Mouse (Mus musculus) brain, embryonic 18.5 days (tissue): ENCODE measurements around the gene Pgrmc2.

ENCODE experiments used
- DNase-seq: peaks from one replicate; pipeline ENCODE4 v3.0.0-alpha.2; 2012; ENCODE audit warnings: low read depth, low spot score

Gene Pgrmc2

DNA sequence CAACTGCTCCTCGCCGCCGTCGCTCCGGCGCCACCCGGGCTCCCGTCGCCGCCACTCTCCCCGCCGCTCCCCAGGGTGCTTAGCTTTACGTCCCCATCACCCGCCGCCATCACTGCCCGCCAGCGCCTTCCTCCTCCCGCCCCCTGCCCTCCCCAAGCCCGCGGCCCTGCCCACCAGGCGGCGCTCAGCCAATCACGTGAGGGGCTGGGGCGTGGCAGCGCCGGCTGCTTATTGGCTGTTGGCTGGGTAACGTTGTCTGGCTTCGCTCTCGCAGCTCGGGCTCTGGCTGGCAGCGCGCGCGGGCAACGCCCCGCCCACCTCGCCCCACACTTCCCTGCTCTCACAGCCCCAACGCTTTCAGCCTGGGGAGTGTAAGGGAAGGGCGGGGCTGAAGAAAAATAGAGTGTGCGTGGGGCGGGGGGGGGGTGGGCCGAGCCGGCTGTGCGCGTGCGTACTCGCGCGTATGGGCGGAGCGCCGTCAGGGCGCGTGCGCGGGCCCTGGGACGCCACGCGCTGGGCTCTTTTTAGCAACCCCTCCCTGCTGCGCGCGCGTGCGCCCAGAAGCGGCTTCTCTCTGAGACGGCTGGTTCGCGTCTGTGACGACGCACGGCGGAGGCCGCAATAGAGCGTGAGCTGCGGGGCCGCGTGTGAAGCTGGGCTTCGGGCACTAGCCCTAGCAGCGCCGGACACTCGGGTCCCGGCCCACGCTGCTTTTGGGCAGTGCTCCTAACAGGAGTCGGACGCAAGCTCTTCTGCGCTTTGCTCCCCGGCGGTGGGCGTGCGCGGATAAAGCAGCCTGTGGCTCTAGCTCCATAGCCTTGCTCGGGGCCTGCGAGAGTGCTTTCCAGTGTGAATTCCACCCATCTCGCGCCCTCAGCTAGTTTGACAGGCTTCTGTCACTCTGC lies at the start of gene Pgrmc2:
Gene Pgrmc2 (minus strand): TSS at position 162 of the 905 bp plus-strand sequence.
- DNase-seq: peak; percentile 98

GRCm38 (mm10) chr3:41124000-41124294 lies 41.1 kb upstream of the Pgrmc2 start:
- no peak for DNase-seq

- no peak for DNase-seq
These were observed 40.5 kb upstream of the Pgrmc2 start for GRCm38 (mm10) chr3:41123190-41123999.

- no peak for DNase-seq
These were observed 35.3 kb upstream of the Pgrmc2 start for GRCm38 (mm10) chr3:41118173-41118572.

DNA sequence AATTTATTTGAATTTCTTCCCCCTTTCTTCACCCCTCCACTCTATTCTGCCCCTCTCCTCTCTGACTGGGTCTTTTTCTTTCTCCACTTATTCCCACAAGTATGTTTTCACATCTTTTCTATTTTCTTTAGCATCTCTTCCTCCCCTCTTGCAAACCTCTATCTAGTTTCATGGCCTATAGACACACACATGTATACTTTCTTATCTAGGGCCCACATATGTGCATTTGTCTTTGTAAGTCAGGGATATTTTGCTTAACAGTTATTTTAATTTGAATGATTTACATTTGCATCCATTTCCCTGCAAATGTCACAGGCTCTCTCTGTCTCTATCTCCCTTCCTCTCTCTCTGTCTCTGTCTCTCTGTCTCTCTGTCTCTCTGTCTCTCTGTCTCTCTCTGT lies 34.6 kb upstream of the Pgrmc2 start:
- no peak for DNase-seq

DNA sequence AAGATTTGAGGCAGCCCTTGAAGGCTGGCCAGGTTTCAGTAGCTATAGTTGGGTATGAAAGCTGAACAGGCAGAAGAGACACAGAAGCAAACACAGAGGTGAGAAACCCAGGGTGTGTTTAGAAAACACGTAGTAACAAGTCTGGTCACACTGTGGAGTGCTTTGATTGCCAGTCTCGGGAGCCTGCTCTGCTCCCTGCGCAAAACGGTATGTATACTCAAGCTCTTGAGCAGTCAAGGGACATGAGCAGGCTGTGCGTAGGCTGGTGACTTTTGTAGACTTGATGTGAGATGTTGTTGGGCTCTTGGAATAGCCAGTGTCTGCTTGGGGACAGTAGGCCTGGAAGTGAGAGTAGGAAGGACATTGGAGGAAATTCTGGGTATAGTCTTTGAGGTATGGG lies 30.3 kb upstream of the Pgrmc2 start:
- no peak for DNase-seq

- DNase-seq: no peak
These were observed 25.5 kb upstream of the Pgrmc2 start for GRCm38 (mm10) chr3:41108306-41108785.

DNA sequence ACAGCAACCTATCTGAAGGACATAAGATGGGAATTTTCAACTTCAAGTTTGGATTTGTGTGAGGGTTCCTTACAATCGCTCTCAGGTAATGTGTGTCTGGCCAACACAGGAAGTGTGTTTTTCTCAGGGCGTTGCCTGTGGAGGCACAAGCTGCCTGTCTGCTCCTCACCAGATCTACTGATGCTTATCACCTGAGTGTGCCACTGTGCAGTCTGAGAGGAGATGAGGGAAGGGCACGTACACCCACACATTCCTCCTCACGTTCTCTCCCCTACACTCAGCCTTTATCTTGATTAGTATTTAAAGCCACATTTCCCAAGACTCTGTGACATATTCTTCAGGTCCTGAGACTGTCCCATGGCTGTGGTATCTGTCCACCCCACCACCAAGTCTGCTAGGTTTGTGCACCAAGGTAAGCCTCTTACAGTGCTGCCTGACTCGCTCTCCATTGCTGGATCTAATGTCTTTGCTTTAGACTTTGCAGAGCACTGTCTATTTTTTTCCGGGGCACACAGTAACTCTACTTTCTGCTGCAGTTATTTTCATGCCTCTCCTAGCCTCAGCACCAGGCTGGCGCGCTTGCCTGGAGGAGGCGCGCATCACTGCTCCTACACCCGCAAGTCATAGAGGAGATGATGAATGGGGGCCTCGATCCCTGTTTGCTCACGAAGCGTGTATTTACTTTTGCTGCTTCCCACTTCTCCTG lies 24.9 kb upstream of the Pgrmc2 start:
- no peak for DNase-seq

DNA sequence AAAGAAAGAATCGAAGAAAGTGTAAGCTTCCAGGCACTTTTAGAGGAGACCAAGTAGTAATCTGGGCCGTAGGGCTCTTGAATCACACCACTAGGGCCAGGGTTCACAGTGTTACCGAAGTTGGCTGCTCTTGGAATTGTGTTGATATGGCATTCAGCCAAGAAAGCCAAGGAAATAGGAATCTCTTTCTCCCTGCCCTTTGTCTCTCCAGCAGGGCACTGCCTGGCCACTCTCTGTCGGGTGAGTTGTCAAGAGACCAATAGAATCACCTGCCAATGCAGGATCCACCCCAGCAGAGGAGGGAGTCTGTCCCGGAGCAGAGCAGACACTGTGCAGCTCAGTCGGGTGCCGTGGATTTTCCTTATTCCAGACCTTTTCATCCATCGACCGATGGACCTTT lies 19.1 kb upstream of the Pgrmc2 start:
- DNase-seq: no peak

- no peak for DNase-seq
These were observed 17.3 kb upstream of the Pgrmc2 start for GRCm38 (mm10) chr3:41100157-41100556.

- DNase-seq: no peak
These were observed 16.8 kb upstream of the Pgrmc2 start for GRCm38 (mm10) chr3:41099672-41100071.

DNA sequence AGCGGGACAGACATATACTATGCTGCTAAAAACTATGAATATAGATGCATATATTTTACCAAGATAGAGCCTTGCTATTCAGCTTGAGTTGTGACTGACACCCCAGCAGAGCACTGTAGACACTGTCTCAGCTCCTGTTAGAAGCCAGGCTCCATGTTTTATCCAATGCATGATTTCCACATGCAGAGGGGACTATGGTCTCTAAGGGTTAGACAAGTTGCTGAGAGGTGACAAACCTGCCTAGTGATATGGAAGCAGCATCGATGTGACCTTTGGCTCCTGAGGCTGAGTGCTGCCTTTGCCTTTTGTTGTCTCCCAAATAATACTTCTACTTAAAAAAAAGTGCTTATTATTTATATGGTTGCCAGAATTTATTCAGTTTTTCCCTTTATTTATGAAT lies 10.4 kb upstream of the Pgrmc2 start:
- no peak for DNase-seq

GRCm38 (mm10) chr3:41092311-41092710 lies 9.5 kb upstream of the Pgrmc2 start:
- no peak for DNase-seq

DNA sequence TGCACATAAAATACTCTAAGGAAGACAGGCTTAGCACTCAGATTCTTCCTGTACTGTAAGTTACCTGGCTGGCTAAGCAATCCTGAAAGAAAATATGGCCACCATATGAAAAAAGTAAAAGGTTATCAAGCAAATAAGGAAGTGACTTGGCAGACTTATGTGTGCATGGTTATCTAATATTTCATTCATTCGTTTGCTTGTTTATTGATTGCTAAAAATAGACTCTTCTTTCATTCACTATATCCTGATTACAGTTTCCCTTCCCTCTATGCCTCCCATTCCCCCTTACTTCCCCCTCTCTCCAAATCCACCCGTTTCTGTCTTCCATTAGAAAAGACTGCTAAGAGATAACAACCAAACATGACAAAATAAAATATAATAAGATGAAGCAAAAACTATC lies 8.0 kb upstream of the Pgrmc2 start:
- DNase-seq: no peak

DNA sequence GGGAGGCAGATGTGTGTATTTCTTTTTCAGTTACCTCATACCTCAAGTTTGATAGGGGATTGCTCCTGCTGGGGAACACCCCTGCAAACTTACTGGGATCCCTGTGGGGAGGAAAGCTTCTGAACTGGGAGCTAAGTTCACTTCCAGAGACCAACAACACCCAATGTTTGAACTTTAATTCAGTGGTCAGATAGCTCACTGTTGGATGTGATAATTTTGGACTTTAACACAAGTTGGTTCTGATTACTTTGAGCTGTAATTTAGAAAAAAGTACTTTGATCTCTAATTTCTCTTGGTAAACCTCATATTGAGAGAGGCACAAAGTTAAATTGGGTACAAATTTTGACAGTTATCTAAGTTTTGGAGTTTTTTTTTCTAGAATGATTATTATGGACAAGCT lies 4.2 kb upstream of the Pgrmc2 start:
- no peak for DNase-seq

DNA sequence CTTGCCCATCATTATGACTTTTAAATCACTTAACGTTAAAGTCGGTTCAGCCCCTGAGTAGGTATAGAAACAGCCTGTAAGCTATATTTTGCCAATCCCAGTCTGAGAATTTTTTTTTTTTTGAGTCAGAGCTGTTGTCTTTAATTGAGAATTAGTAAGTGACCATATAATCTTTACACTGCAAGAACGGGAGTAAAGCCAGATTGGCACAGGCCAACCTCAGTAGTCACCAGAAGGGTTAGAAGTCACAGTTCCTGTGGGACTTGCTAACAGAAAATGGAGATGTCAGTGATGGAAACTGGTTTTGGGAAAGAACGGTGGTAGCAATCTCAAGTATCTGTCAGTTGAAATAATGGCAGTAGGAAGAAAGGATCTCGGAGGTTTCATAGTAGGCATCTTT lies 1.6 kb upstream of the Pgrmc2 start:
- DNase-seq: no peak

DNA sequence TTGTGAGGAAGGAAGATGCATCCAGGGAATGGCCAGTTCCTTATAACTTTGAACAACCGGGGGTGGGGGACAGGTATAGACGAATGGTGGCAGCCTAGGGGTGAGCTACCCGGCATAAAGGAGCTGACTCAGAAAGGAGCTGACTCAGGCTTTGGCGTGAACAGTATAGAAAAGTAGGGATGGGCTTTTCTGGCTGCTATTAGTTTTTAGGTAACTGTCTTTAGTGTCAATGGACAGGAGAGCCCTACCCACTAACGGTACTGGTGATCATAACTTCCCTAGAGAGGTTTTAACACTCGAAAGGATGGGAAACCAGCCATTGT lies 905 bp upstream of the Pgrmc2 start:
- no peak for DNase-seq

DNA sequence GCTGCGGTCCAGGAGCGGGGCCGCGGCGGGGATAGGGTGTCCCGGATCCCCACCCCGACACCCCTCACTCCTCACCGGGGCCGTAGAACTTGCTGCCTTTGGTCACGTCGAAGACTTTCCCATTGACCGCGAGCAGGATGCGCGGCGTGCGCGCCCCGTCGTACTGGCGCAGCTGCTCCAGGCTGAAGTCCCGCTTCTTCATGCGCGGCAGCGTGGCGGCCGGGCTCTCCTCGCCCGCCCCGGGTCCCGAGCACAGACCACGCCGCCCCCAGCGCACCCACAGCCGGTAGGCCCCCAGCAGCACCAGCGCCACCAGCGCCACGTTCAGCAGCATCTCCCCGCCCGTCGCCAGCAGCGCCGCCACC lies 344 bp downstream of the Pgrmc2 start:
- no peak for DNase-seq

DNA sequence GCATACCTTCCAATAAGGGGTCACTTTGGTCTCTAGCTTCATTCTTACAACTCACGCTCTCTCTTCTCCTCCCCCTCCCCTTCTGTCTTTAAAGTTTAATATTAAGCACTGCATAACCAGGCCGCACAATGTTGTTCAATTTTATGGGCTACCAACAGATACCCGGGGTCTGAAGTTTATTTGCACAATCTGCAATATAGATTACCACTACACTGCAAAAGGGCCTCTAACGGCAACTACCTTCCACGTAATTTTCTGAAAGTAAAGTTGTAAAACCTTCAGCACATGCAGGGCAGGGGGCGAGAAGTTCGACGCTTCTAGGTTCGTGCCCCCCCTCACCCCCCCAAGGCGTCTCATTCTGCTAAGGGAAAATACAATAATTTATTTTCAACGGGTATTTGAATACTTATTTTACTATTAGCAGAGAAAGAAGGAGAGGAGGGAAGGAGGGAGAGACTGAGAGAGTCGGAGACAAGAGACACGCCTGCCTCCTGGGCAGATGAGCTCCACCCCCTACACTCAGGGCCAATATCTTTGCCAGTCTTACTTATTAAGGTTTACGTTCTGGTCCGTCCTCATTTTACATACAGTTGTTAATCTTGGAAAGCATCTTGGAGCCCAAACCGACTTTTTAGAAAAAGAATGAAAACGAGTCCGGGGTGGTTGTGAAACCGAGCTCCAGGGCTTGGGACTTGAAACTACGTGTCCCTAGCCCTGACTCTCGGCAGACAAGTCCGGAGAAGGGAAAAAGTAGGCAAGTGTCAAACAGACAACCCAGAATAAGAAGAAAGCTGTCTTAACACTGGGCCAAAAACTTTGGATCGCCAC lies 1.2 kb downstream of the Pgrmc2 start:
- no peak for DNase-seq

DNA sequence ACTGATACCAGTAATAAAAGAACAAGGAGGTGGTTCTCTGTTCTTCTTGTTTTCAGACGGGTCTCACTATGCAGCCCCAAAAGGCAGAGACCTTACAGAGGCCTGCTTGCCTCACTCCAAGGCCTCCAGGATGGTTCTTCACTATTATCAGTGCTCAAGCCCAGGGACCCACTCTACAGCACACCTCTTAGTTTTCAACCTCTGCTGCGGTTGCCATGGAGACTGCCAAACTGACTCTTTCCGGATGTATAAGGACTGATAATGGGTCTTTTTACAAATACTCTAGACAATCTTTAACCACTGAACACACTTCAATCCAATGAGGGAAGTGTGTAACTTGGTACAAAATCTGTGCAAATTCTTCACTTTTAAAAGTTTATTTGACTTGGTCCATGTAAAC lies 2.1 kb downstream of the Pgrmc2 start:
- no peak for DNase-seq

DNA sequence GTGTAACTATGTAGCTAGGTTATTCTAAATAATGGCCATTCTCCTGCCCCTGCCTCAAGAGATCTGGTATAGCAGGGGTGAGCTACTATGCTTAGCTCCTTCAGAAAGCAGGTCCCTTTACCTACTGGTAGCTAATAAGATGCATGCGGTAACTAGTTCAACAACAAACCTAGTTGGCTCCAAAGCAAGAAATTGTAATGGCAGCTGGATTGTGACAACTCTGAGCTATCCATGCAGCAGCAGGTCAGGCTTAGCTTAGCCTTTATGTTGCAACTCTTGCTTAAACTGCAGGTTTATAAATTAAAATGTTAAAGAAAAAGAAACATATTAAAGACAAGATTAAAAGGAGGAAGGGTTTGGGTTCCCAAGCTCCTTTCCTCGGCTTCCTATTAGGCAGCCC lies 4.2 kb downstream of the Pgrmc2 start:
- DNase-seq: no peak

DNA sequence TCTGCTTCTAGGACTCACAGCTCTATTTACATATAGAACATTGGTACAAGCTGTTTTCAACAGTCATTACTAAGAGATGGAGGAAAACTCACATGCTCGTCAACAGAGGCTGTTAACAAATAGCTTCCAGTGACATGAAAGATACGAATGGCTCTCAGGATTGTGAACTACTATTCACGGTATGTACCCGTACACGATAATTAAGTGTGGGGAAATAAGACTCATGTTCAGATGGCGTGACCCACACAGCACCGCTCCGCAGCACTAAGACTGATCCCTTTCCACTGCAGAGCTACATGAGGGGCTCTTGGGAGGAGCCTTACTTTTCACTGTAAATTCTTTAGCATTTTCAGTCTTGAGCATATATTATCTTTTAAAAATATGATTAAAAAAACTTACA lies 7.5 kb downstream of the Pgrmc2 start:
- DNase-seq: no peak
